Mouse (Mus musculus): ENCODE data around the gene Adgrf2.

Adgrf2 gene

DNA sequence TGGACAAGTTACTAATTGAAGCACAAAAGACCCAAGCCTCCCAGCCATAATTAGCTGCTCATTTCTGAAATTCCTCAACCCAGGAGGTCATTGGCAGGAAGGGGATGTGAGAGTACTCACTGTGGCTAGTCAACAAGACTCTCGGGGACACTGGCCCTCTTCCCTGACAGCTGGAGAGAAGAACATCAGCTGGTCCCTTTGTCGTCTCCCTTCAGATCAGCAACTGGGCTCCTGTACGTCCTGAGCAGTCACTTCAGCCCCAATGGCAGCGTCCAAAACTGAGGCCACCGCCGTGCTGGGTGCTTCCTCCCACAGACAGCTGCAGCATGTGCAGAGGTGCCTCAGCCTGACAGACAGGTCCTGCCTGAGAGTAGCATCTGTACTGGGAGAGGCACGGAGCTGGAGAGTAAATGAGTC is at the start of gene Adgrf2:
Gene Adgrf2, minus strand, starts transcription at position 379 of the 417 bp plus-strand sequence.
- no peak for DNase-seq (ENCODE audit: low spot score in 2 of 2)

DNA sequence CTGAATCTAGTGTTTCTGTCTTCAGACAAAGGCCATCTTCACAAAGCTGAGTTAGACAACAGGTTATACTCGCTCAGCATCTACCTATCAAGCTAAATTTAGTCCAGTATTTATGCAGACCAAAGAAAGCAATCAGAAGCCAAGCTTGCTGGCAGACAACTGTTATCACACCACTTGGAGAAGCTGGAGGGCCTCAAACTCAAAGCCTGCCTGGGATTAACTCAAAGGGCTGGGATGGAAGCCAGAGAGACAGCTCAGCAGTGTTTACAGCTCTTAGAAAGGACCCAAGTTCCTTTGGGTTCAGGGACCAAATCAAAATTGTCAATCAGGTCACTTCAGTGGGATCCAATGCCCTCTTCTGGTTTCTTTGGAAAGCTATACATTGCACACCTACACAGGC is 48.8 kb upstream of the Adgrf2 start:
- no peak for DNase-seq (ENCODE audit: low spot score in 2 of 2)

DNA sequence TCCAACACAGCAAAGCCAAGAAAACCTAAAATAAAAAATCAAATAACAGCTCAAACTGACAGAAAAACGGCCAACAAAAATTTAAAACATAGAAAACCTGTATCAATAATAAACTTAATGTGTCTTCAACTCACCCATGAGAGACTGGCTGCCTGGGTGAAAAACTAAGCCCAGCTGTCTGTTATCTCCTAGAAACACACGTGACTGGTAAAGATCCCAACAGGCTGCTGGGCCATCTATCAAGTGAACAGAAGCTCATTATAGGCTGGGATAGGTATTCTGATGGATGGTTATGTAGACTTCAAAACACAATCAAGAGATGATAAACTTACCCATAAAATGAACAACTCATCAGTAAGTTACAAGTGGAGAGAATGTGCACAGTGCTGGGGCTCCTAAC is 47.7 kb upstream of the Adgrf2 start:
- DNase-seq (ENCODE audit: low spot score in 2 of 2) = no peak

DNA sequence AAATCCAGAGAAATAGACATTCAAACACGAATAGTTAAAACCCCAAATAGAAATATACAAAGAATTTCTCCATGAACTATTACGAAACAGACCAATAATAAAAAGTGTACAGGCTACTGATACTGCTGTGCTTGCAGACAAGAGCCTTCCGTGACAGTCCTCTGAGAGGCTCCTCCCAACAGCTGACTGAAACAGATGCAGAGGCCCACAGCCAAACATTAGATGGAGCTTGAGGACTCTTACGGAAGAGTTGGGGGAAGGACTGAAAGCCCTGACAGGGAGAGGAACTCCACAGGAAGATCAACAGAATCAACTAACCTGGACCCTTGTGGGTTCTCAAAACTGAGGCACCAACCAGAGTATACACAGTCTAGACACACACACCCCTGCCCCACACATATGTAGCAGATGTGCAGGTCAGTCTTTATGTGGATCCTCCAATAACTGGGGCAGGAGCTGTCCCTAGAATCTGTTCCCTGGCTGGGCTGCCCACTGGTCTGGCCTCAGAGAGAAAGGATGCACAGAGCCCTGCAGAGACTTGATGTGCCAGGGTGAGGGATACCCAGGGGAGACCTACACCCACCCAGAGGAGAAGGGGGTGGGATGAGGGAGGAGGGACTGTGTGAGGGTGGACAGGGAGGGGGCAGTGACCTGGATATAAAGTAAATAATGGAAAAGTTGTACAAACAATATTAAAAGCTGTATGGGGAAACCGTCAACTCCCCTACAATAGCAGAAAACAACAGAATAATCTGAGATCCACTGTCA is 46.9 kb upstream of the Adgrf2 start:
- DNase-seq (ENCODE audit: low spot score in 2 of 2) = no peak

DNA sequence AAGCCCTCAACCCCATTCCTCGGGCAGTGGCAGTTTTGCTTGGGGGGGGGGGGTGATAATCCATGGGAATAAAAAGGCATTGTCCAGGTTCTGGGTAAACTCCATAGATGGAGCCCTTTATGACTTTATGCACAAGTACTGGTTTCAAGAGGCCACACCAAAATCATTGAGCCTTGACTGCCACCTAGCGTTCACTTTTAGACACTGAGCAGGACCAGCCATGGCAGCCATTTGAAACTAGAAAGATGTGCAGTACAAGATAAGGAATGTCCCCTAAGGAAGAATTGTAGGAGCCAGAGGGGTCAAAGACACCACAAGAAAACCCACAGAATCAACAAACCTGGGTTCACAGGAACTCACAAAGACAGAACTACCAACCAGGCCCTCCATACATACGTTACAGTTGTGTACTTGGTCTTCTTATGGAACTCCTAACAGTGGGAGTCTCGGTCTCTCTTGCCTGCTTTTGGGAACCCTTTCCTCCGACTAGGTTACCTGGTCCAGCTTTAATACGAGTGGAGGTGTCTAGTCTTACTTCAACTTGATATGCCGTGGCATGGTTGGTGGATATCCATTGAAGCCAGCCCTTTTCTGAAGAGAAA is 40.3 kb upstream of the Adgrf2 start:
- peak; percentile 36 to 68 for DNase-seq (ENCODE audit: low spot score in 2 of 2)

DNA sequence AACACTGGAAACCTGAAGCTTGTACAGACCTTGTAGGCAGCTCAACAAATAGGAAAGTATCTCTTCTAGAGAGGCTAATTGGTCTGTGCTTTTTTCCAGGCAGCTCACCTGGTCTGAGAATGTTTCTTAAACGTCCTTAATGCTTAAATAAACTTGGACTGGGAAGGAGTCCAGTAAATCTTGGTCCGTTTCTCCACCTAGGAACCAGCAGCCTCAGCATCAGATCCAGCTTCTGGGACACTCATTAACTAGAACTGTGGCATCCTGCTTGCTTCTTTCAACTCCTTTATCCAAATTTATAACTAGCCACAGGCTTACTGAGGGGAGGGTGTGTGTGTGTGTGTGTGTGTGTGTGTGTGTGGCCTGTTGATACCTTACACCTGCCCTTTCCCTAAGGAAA is 11.8 kb upstream of the Adgrf2 start:
- DNase-seq (ENCODE audit: low spot score in 2 of 2) = no peak

DNA sequence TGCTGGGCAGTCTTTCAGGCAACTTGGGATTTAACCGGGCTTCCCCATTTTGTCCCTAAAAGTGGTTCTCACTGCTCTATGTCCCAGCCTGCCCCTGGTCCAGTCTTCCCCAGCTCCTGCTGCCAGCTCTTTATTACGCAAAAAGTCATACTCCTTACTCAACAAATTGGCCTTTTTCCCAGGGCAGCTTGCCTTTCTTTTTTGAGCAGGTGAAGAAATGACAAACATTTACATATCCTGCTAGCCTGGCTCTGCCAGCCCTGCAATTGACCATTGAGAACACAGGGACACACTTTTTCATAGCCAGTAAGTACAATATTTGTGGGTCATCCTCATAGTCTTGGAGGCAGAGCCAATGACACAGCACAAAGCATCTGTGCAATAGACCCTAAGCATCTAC is 10.2 kb upstream of the Adgrf2 start:
- DNase-seq (ENCODE audit: low spot score in 2 of 2) = no peak

DNA sequence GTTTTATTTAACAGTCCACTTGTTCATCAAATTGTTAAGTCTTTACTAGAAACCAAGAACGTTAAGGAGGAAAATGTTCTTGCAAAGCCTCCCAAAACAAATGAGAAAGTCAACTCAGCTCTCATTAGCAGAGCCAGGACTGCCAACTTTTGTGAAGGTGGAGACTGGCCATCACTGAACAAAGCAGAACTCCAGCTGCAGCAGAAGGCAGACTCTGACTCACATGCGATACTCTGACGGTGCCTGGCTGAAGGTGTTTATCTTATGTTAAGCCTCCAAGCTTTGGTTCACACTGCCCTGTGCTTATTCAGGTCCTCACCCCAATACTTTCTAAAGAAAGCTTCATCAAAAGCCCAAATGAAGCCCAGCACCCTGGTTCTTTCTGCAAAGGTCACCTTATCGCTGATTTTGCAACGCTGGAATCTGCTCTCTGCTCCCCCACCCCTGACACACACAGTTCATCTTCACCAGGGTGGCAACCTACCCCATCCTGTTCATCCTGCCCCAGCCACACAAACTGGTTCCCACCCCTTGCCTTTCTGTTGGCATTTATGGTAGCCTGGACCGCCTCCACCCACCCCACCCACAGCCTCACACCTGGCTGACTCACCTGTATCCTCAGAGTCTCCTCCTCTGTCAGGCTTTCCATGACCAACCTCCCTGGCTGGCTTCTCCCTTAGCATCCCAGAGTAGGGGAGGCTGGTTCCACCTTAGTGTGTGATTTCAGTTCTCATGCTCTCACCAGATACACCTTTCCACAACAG is 3.9 kb upstream of the Adgrf2 start:
- DNase-seq (ENCODE audit: low spot score in 2 of 2) = no peak

DNA sequence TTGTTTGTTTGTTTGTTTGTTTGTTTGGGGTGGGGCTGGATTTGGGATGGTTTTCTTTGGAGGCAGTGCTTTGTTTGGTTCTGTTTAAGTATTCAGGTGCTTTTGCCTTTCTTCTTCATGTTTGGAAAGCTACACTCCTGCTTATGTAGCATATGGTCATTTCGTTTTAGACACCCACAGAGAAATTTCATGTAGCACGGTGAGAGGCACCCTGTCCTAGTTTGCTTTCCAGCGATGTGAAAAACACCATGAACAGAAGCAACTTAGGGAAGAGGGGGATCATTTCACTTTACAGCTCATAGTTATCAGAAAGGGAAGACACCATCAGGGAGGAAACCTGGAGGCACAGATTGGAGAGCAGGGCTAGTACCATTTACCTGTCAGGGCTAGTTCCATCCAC is 844 bp upstream of the Adgrf2 start:
- no peak for DNase-seq (ENCODE audit: low spot score in 2 of 2)

DNA sequence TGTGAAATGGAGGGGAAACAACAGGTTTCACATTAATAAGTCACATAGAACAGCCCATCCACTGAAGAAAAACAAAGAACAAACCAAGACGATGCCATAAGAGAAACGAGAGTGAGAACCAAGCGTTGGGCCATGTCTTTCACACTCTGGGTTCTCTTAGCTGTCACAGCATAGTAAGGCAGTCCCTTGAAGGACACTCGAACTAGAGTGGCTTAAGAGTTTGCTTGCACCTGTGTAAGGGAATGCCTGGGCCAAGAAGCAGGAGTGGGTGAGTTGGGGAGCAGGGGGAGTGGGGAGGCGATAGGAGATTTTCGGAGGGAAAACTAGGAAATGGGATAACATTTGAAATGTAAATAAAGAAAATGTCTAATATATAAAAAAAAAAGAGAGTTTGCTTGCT is 3.2 kb downstream of the Adgrf2 start:
- DNase-seq (ENCODE audit: low spot score in 2 of 2) = no peak

DNA sequence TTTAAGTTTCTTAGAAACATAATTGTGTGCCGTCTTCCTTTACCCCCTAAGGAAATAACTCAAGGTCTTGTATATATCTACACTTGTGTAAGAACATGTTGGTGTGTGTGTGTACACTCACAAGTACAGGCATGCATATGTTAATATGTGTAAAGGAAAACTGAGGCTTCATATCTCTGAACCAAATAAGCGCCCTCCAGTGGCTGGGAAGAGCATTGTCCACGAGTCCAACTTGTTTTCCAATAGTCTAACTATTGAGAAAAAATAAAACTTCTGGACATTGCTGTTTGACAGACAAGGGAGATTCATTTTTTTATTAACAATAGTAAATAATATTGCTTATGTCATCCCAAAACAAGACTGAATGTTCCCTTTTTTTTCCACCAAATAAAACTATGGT is 24.8 kb downstream of the Adgrf2 start:
- DNase-seq (ENCODE audit: low spot score in 2 of 2) = no peak

DNA sequence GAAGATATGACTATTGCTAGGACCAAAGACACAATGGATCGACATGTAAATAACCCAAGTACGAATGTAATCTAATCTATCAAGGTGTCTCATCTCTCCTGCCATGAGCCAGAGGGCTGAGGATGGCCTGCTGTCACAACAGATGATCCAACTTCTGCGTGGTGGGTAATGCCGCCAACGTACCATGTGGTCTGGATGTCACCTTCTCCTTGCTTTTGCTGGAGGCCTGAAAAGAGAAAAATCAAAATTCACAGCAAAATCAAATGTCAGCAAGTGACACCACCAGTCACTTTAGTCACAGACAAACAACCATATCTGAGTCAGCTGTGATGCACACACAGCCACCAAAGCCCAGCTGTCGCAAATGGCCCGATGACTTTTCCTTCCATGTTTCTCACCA is 27.0 kb downstream of the Adgrf2 start:
- DNase-seq (ENCODE audit: low spot score in 2 of 2) = no peak

DNA sequence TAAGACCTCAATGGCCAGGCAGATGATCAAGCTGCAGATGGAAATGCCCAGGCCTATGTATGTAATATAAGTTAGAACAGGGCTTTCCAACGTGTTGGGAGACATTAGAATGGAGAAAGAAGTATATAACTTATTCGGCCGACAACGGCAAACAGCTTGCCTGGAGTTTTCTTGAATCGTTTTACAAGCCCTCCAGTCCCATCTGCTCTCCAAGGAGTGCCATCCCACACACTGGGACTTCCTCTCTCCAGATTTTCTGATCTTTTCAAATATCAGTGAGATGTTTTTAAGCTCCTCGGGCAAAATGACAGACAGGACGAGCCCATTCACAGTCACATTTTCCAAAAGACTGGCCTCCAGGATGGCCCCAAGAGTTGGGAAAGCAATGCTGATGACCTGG is 31.3 kb downstream of the Adgrf2 start:
- no peak for DNase-seq (ENCODE audit: low spot score in 2 of 2)

DNA sequence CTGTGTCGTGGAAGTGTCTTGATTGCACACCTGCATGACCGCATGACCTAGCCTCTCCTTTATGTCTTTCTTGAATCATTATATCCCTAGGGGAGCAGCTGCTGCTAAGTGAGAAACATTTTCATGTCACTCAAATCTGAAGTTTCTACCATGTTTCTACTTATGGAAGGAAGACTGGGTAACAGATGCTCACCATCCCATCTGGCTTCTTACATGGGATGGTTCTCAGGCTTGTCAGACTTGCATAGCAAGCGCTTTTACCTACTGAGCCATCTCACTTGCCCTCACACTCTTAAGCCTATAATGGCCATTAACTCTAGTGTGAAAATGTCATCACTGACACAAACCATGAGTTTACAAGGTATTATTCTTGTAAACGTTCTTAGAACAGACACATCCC is 36.4 kb downstream of the Adgrf2 start:
- DNase-seq (ENCODE audit: low spot score in 2 of 2) = no peak

DNA sequence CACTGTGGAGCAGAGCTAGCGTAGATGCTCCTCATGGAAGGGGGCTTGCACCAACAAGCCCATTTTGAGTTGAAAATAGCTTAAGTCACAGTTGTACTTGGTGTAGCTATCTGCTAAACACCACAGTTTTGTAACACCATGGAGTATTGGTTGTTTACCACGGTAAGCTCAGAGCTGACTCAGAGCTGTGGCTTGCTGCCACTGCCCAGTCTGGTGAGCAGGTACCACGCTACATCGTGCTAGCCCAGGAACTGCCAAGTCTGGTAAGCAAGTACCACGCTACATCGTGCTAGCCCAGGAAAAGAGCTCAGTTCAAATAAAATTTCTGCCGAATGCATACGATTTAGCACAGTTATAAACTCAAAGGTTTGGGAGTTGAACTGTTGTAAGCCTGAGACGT is 39.8 kb downstream of the Adgrf2 start:
- DNase-seq (ENCODE audit: low spot score in 2 of 2) = no peak

DNA sequence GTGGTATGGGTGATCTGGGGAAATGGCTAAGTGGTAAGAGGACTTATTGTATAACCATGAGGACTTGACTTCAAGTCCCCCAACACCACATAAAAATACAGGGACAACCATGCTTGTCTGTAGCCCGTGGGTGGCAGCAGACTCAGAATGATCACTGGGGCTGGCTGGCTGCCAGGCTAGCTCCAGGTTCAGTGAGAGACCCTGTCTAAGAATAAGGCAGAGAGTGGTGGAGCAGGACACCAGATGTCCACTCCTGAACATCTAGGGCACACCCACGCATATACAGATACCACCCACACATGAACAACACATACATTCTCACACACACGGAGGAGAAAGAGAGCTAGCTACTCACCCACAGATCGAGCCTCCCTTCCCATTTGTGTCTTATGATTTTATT is 47.2 kb downstream of the Adgrf2 start:
- no peak for DNase-seq (ENCODE audit: low spot score in 2 of 2)

DNA sequence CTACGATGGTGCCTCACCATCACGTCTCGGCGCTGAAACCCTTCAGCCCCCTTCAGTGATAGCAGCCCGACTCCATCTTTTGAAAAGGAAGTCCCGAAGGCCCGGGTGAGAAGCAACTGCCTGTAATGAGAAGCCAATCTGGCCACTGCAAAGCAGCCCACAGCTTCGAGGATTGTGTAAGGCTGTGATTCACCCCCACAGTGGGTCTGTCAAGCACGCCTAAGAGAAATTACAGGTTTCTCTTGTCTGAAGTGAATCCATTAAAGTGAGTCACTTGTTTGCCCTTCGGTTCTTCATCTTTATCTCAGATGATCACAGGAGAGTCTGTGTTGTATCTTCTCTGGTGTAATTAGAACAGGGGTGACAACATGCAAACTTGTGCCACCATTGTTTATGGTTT is 49.8 kb downstream of the Adgrf2 start, which contains the start of gene Adgrf4:
Gene Adgrf4, minus strand, starts transcription at position 149 of the 400 bp plus-strand sequence.
- no peak for DNase-seq (ENCODE audit: low spot score in 2 of 2)

DNA sequence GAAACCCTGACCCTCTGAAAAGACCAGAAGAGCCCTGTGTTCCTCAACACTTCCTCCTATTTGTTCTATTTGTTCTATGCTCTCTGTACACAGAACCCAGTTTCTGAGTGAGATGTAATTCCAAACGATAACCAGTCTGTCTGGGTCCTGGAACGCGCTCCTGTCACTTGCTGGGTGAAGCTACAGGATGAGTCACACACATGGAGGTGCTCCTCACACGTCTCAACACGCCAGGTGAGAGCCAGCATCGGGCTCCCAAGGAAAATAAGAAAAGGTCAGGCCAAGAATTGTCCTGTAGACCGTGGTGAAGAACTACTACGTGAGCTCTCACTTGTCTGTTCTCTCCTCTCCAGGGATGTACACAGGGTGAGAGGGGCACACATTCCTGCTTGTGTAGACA is 51.4 kb downstream of the Adgrf2 start:
- no peak for DNase-seq (ENCODE audit: low spot score in 2 of 2)
